ENCODE assay signal across 10 mouse cellular contexts in the genomic region with DNA sequence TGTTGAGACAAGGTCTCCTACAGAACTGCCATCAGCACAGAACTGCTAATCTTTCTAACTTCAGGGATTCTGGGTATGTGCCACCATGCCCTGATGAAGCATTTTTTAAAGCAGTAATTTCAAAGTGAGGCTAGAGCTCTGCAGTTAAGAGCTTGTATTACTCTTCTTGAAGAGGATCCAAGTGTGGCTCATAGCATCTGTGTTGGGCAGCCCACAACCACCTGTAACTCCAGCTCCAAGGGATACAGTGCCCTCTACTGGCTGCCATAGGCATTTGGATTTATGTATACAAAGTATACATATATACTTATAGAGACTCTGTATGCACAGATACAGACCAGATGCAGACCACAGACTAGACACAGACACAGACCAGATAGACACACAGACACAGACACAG.
DNase-seq lines count a peak whose midpoint lies in the region; ATAC-seq and TF ChIP-seq lines count a peak whose summit lies in the region.
"Had no signal": no experiment of that assay in that cellular context is flagged by ENCODE, and none has a peak within 500 bp of the region (broad histone marks: within the 10 kb centered on the region; RNA-seq: fewer than 3 reads in every experiment).

No protein-coding gene starts in this region.

- no peaks in the 10 kb centered on the region for H3K9me3 ChIP-seq in heart, postnatal 0 days (replicated peaks; ENCODE audit: control insufficient read depth, low read length)
- H3K9me3 ChIP-seq: embryonic facial prominence, embryonic 15.5 days; limb, embryonic 15.5 days had no signal

- no peak overlapping the region for H3K9ac ChIP-seq in heart, postnatal 0 days (replicated peaks; ENCODE audit: low read depth, low read length)
- H3K9ac ChIP-seq: embryonic facial prominence, embryonic 15.5 days; limb, embryonic 15.5 days had no signal

- DNase-seq in heart, postnatal 0 days (ENCODE audit: low spot score): peak; percentile 26
- DNase-seq in heart, postnatal 10 days: no peak
- DNase-seq in 416B (ENCODE audit: low read depth) (peak; percentile 66), MEL-GATA-1-ER (ENCODE audit: extremely low read depth, low read depth) (peak; percentile 32)
- peak; percentile 26 to 50 for DNase-seq in right cerebral cortex, adult 2 months (ENCODE audit: low spot score in 2 of 2)
- DNase-seq in urinary bladder, postnatal 36 days (ENCODE audit: low spot score in 2 of 2): no peak
- no peak for DNase-seq in testis, postnatal 14 days (ENCODE audit: low spot score)

- no peak for ATAC-seq in heart, postnatal 0 days (ENCODE audit: insufficient read depth, low read depth)
- ATAC-seq in hematopoietic stem cell, adult 5-6 weeks (replicated peaks in 1 of 2; ENCODE audit: insufficient read depth in 1 of 2, low FRiP score in 2 of 2, low TSS enrichment in 1 of 2, low read depth in 1 of 2, poor library complexity in 2 of 2, severe bottlenecking in 2 of 2): peak; percentile 22 to 58; a peak in 1 of 4 replicates

- no peaks in the 10 kb centered on the region for H3K36me3 ChIP-seq in heart, postnatal 0 days (replicated peaks; ENCODE audit: control insufficient read depth, insufficient read depth, low read length)
- H3K36me3 ChIP-seq: embryonic facial prominence, embryonic 15.5 days; limb, embryonic 15.5 days had no signal

- intact Hi-C loops in heart, postnatal 10 days (cut with DNase I): no loop called here

- peak; percentile 57 for TF ChIP-seq CTCF in heart, postnatal 0 days (IDR thresholded peaks at IDR 0.05; ENCODE audit: low read depth)

- no peak overlapping the region for H3K27ac ChIP-seq in heart, postnatal 0 days (ENCODE audit: low read depth)
- H3K27ac ChIP-seq: embryonic facial prominence, embryonic 15.5 days; limb, embryonic 15.5 days had no signal

- H3K4me2 ChIP-seq in heart, postnatal 0 days (ENCODE audit: low read depth, low read length): no peak overlapping the region
- H3K4me2 ChIP-seq: embryonic facial prominence, embryonic 15.5 days; limb, embryonic 15.5 days had no signal

- peaks cover 5% of the 10 kb centered on the region for H3K4me1 ChIP-seq in heart, postnatal 0 days (ENCODE audit: control insufficient read depth, insufficient read depth)
- H3K4me1 ChIP-seq: embryonic facial prominence, embryonic 15.5 days; limb, embryonic 15.5 days had no signal

- no peaks in the 10 kb centered on the region for H3K27me3 ChIP-seq in heart, postnatal 0 days (ENCODE audit: control insufficient read depth, insufficient read depth, low read length)
- H3K27me3 ChIP-seq: embryonic facial prominence, embryonic 15.5 days; limb, embryonic 15.5 days had no signal

- TF ChIP-seq EP300 in heart, postnatal 0 days (IDR thresholded peaks at IDR 0.05; ENCODE audit: low read depth): no peak

- H3K4me3 ChIP-seq in heart, postnatal 0 days (ENCODE audit: low read depth, low read length): no peak overlapping the region
- H3K4me3 ChIP-seq: embryonic facial prominence, embryonic 15.5 days; limb, embryonic 15.5 days had no signal

Comparison
In these comparisons a context has a peak if more than half of its experiments do, and no peak if none do; other contexts are left out.
1. DNase-seq: peak in heart, postnatal 0 days (single experiment), 416B (single experiment), MEL-GATA-1-ER (single experiment) and right cerebral cortex, adult 2 months (2 of 2); none in heart, postnatal 10 days (0 of 2), urinary bladder, postnatal 36 days (0 of 2) and testis, postnatal 14 days (single experiment).